Mouse (Mus musculus) mouse embryonic stem cell (cell line): ENCODE results near the gene Ccdc186.

Experiments
- in situ Hi-C, 2 experiments: fragments of 300-500 bp; cut with MboI; formaldehyde crosslinking; loops; 1 replicate in 1 of 2; 3 replicates in 1 of 2; pipeline ENCODE4 v1.14.3; 2019 to 2020; ENCODE audit warnings: low sequenced_read_pairs in 2 of 2, low pct_unique_long_range_greater_than_20kb in 1 of 2, mixed read lengths in 1 of 2; ENCODE audit not compliant: unreplicated experiment in 1 of 2

Ccdc186 gene

GRCm38 (mm10) chr19:56807122-56807521 is 14.9 kb downstream of the Ccdc186 start:
- in situ Hi-C loops = no loop called here

- in situ Hi-C loops = no loop called here
Observed at GRCm38 (mm10) chr19:56805366-56805765, 16.6 kb downstream of the Ccdc186 start.

DNA sequence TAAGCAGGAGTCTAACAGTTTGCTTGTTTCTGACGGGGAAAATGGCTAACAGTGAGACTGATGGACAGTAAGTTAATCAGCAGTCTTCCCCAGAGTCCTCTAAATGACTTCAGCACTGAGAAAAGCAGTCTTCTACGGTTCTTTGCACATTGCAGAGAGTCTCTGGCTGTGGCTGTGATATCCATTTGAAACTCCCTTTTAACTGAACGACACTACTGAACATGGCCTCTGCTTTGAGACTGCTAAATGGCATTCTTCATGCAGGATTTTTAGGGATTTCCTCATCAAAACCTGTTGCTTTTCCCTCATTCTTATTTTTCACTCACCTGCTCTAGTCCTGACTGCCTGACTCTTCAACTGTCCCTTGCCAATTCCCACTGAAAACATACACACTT is 19.6 kb downstream of the Ccdc186 start:
- in situ Hi-C loops = no loop called here

DNA sequence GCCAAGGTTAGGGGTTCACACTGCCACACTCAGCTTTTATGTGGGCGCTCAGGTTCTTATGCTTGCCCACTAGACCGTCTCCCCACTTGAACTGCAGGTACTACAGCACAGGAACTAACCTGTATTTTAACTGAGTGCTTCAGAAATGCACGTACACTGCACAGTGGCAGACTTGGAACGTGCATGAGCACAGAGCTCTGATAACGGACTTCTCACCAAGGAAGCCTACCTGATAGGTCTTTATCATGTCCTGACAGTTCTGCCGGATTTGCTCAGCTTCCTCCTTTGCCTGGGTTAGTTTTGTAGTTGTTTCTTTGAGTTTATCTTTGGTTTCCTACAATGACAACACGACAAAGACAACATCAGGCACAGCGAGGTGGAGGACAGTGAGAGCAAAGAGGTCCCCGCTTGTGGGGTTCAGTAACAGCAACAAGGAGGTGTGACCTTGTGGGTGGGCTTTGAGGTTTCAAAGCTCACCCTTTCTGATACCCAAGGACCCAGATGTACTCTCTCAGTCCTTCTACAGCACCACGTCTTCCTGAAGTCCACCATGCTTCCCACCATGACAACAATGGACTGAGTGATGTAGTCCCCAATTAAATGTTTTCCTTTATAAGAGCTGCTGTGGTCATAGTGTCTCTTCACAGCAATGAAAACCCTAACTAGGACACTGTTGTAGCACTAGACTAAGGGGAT is 20.2 kb downstream of the Ccdc186 start:
- in situ Hi-C loops = no loop called here

GRCm38 (mm10) chr19:56800930-56801655 is 20.9 kb downstream of the Ccdc186 start:
- in situ Hi-C loops = no loop called here

- in situ Hi-C loops = no loop called here
Observed at GRCm38 (mm10) chr19:56800226-56800625, 21.8 kb downstream of the Ccdc186 start.

DNA sequence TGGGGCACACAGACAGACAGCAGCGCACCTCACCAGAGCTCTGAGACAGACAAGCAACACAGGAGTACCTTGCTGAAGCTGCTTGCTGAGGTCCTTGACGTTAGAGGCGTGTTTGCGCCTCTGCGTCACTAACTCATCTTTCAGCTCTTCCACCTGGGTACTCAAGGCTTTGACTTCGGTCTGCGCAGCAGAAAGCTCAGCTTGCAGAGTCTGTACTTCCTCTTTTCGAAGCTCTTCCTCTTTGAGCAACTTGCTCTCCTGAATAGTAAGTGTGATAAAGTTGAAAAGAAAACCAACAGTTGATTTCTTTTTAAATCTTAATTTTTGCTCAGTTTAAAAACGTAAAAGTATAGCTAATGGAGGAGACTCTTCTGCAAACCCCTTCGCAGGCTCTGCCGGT is 24.6 kb downstream of the Ccdc186 start:
- in situ Hi-C loops = no loop called here

DNA sequence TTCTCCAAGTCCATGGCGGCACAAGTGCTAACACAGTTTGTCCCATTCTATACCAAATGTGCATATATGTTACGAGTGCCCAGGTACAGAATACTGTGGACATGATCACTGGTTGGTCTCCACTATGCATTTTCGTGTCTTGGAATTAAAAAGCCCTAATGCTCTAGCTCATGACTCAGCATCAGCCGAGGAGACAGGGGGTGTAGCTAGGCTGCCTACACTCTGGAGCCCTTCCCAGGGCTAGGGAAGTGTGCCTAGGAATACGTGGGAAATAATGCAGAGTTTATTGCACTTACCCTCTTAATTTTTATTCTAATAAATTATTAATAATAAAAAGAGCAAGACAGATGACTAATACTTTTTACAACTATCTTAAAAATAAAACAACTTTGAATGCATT is 33.0 kb downstream of the Ccdc186 start:
- in situ Hi-C loops = no loop called here

DNA sequence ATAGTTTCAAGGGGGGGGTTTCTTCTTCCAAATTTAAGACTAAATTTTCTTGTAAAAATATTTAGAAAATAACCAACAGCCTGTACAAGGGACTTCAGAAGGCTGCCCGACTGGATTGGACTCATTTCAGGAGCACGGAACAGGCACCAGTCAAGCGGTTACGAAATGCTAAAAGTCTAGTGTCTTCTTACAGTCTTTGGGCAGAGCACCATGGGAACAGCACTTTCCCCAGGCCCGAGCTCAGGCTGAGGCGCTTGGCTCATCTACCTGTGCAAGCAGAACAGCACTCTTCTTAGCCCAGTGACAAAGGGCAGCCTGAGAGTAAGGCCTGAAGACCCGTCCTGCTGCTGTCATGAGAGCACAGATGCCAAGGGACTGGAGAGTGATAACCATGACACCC is 34.1 kb downstream of the Ccdc186 start:
- in situ Hi-C loops = no loop called here

- in situ Hi-C loops = loop anchor here in 1 of 2 experiments (5.0 to 10.0 kb wide), 2 partner anchors 356 to 424 kb away; no protein-coding TSS in a partner anchor
Observed at GRCm38 (mm10) chr19:56778532-56778931, 43.5 kb downstream of the Ccdc186 start.

- in situ Hi-C loops = loop anchor here in 1 of 2 experiments (5.0 to 10.0 kb wide), 2 partner anchors 355 to 422 kb away; no protein-coding TSS in a partner anchor
Observed at GRCm38 (mm10) chr19:56776719-56777382, 45.1 kb downstream of the Ccdc186 start.

GRCm38 (mm10) chr19:56775893-56776718 is 45.9 kb downstream of the Ccdc186 start:
- in situ Hi-C loops = loop anchor here in 1 of 2 experiments (5.0 to 10.0 kb wide), 2 partner anchors 354 to 421 kb away; no protein-coding TSS in a partner anchor

DNA sequence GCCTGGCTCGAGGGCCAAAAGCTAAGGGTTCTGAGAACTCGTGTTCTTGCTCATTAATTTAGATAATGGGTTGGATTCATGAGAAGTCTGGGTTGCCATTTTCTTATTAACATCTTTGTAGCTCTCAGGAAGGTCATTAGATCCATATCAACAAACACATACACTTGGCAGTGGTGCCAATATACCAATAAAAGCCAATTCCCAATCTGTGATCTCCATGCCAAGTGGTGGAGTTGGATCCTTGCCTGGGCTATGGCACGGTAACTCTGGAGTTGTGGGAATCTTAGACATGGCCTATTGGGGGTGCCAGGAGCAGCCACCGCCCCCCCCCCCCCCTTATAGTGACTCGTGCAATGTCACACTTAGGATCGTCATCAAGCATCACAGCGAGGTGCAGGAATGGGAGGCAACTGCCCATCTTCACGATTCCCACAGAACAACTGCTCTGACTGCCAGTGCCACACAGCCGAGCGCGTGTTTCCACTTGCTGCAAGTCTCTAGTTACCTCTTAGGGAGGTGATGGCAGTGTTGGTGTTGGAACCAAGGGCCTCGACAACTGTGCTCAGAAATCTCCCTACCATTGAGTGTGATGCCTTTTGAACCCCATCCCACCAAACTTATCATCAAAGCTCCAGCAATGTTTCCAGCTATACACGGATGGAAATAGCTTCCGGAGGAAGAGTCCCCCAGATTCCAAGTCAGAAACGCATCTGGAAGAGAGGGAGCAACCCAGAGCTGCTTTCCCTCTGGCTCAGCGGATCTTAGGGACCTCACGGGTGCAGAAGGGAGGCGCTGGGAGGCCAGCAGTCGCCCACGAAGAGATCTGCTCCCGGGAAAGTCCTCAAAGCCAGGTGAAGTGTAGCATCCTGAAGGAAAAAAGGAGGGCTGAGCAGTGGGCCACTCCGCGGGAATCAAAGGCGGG is 46.8 kb downstream of the Ccdc186 start:
- in situ Hi-C loops = loop anchor here in 1 of 2 experiments (5.0 to 10.0 kb wide), 2 partner anchors 353 to 420 kb away; no protein-coding TSS in a partner anchor

GRCm38 (mm10) chr19:56774408-56774962 is 47.5 kb downstream of the Ccdc186 start:
- in situ Hi-C loops = loop anchor here in 1 of 2 experiments (10.0 kb wide), 1 partner anchor 420 kb away; no protein-coding TSS in a partner anchor

DNA sequence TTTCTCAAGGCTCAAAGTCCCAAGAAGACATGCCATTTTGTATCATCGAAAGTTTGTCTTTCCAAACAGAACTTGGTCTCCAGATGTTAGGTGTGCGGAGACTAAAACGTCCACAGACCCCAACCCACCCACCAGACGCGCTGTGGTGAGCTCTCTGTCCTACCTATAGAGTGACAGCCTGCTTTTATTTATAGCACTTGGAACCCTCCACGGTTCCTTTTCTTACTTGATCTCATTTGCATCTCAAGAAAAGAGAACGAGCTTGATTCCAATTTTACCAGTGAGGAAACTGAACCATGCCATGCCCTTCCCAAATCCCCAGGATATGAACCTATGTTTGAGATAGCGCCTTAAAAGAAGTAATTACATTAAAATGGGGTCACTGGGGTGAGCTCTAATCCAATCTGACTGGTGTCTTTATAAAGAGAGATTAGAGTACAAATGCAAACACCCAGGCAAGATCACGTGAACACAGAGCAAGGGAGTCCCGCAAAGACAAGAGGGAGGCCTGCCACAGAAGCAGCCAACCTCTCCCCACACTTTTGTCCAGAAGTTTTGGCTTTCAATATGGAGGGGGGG is 48.5 kb downstream of the Ccdc186 start:
- in situ Hi-C loops = loop anchor here in 1 of 2 experiments (10.0 kb wide), 1 partner anchor 419 kb away; no protein-coding TSS in a partner anchor

GRCm38 (mm10) chr19:56772158-56772557 is 49.8 kb downstream of the Ccdc186 start:
- in situ Hi-C loops = loop anchor here in 1 of 2 experiments (10.0 kb wide), 1 partner anchor 417 kb away; no protein-coding TSS in a partner anchor
